In genomic region chr17:28687354-28687753, GRCm38 (mm10) we compare ENCODE assay signal across 19 mouse cellular contexts. TPM values are rescaled to one million over a fixed set of nuclear protein-coding genes. Genes with fewer than 3 reads are reported as not detected.
"Had no signal": no experiment of that assay in that cellular context is flagged by ENCODE, and none has a peak within 500 bp of the region (broad histone marks: within the 10 kb centered on the region; RNA-seq: fewer than 3 reads in every experiment).

No protein-coding gene starts in this region.

- H3K4me3 ChIP-seq: liver, embryonic 15.5 days; lung, embryonic 15.5 days; midbrain, embryonic 13.5 days; midbrain, embryonic 15.5 days; neural tube, embryonic 12.5 days; stomach, embryonic 15.5 days had no signal

- H3K9ac ChIP-seq: liver, embryonic 15.5 days; liver, postnatal 0 days; lung, embryonic 15.5 days; midbrain, embryonic 13.5 days; midbrain, embryonic 15.5 days; neural tube, embryonic 12.5 days; stomach, embryonic 15.5 days had no signal

- H3K27me3 ChIP-seq: liver, embryonic 15.5 days; stomach, embryonic 15.5 days had no signal

- ATAC-seq: liver, postnatal 0 days; lung, postnatal 0 days; midbrain, embryonic 13.5 days; midbrain, embryonic 15.5 days had no signal

- DNase-seq: liver, postnatal 0 days; lung, adult 2 months; lung, postnatal 14 days; lung, postnatal 36 days; right cerebral cortex, postnatal 14 days; thymus, adult 2 months; thymus, postnatal 25 days; thymus, postnatal 4 days had no signal

- H3K9me3 ChIP-seq: liver, embryonic 15.5 days; lung, embryonic 15.5 days; midbrain, embryonic 13.5 days; midbrain, embryonic 15.5 days; neural tube, embryonic 12.5 days; stomach, embryonic 15.5 days had no signal

- H3K4me2 ChIP-seq: liver, embryonic 15.5 days; lung, embryonic 15.5 days; midbrain, embryonic 11.5 days; midbrain, embryonic 13.5 days; midbrain, embryonic 15.5 days; neural tube, embryonic 12.5 days; stomach, embryonic 15.5 days had no signal

- H3K36me3 ChIP-seq: liver, embryonic 15.5 days; lung, embryonic 15.5 days; midbrain, embryonic 13.5 days; midbrain, embryonic 15.5 days; neural tube, embryonic 12.5 days; stomach, embryonic 15.5 days had no signal

- H3K27ac ChIP-seq: liver, embryonic 15.5 days; lung, embryonic 15.5 days; macrophage; midbrain, embryonic 13.5 days; midbrain, embryonic 15.5 days; neural tube, embryonic 12.5 days; stomach, embryonic 15.5 days; stomach, postnatal 0 days had no signal

RNA-seq across cellular contexts. Expression of gene Slc26a8, which starts 2.7 kb away (rescaled TPM):
- polyA plus RNA-seq: macrophage had no signal

RNA-seq across cellular contexts. Expression of gene AC170998.1, which starts 38.5 kb away (rescaled TPM):
- total RNA-seq: monocyte, adult 5-6 weeks had no signal
